Mouse (Mus musculus): ENCODE measurements around the gene Metap1d. TPM values are rescaled to one million over a fixed set of nuclear protein-coding genes. Genes with fewer than 3 reads are reported as not detected.

Metap1d gene
- polyA plus RNA-seq, 1 experiment from 2014 or later, result 34.8 TPM

GRCm38 (mm10) chr2:71499276-71500230 is 46.5 kb downstream of the Metap1d start:
- H3K9ac ChIP-seq (ENCODE audit: low read depth, low read length), result no peak overlapping the region
- ATAC-seq (replicated peaks; ENCODE audit: insufficient number of reproducible peaks, low FRiP score, low TSS enrichment), result no peak

DNA sequence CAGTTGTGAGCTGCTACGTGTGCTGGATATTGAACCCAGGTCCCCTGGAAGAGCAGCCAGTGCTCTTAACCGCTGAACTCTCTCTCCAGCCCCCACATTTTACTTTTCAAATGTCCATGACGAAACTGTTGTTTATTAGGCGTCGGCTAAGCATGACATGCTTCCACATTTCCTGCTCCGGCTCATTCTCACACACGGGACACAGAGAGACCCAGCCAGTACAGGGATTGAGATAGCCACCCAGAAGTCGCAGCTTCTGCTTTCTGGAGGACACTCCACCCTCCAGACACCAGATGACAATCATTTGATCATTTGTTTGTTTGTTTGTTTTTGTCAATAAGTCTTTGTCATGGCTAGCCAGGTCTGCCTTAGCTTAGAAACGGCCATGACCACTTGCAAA is 51.8 kb downstream of the Metap1d start:
- ATAC-seq (replicated peaks; ENCODE audit: insufficient number of reproducible peaks, low FRiP score, low TSS enrichment), result no peak
- Histone ChIP-seq H3K4me1 (ENCODE audit: control insufficient read depth, insufficient read depth, low read length) (no peaks in the 10 kb centered on the region), H3K36me3 (ENCODE audit: control insufficient read depth, insufficient read depth, low read length) (no peaks in the 10 kb centered on the region), H3K4me3 (ENCODE audit: low read depth, low read length) (no peak overlapping the region), H3K9me3 (replicated peaks; ENCODE audit: control insufficient read depth, low read length) (no peaks in the 10 kb centered on the region), H3K27me3 (ENCODE audit: control insufficient read depth, insufficient read depth, low read length) (no peaks in the 10 kb centered on the region), H3K27ac (ENCODE audit: low read depth, low read length) (no peak overlapping the region), H3K4me2 (no peak overlapping the region), H3K9ac (ENCODE audit: low read depth, low read length) (no peak overlapping the region)
- WGBS (ENCODE audit: insufficient replicate concordance), result 67% methylated on average over 9 of the region's 9 CpGs

More at GRCm38 (mm10) chr2:71499276-71500230, 46.5 kb downstream of the Metap1d start:
- WGBS (ENCODE audit: insufficient replicate concordance), result 77% methylated on average over 16 of the region's 16 CpGs
- Histone ChIP-seq H3K4me3 (ENCODE audit: low read depth, low read length) (no peak overlapping the region), H3K27ac (ENCODE audit: low read depth, low read length) (no peak overlapping the region), H3K9me3 (replicated peaks; ENCODE audit: control insufficient read depth, low read length) (no peaks in the 10 kb centered on the region), H3K36me3 (ENCODE audit: control insufficient read depth, insufficient read depth, low read length) (no peaks in the 10 kb centered on the region), H3K4me1 (ENCODE audit: control insufficient read depth, insufficient read depth, low read length) (0 out of 2 replicates have a peak, but pooled peaks cover 2% of the 10 kb centered on the region), H3K4me2 (no peak overlapping the region), H3K27me3 (ENCODE audit: control insufficient read depth, insufficient read depth, low read length) (no peaks in the 10 kb centered on the region)

- no peak overlapping the region for H3K4me3 ChIP-seq (ENCODE audit: low read depth, low read length)
- 86% methylated on average over 7 of the region's 7 CpGs for WGBS (ENCODE audit: insufficient replicate concordance)
- no peaks in the 10 kb centered on the region for H3K9me3 ChIP-seq (replicated peaks; ENCODE audit: control insufficient read depth, low read length)
- H3K4me1 ChIP-seq (ENCODE audit: control insufficient read depth, insufficient read depth, low read length), result no peaks in the 10 kb centered on the region
- H3K4me2 ChIP-seq, result no peak overlapping the region
- H3K27ac ChIP-seq (ENCODE audit: low read depth, low read length), result no peak overlapping the region
- no peaks in the 10 kb centered on the region for H3K27me3 ChIP-seq (ENCODE audit: control insufficient read depth, insufficient read depth, low read length)
- no peak overlapping the region for H3K9ac ChIP-seq (ENCODE audit: low read depth, low read length)
- ATAC-seq (replicated peaks; ENCODE audit: insufficient number of reproducible peaks, low FRiP score, low TSS enrichment), result no peak
- no peaks in the 10 kb centered on the region for H3K36me3 ChIP-seq (ENCODE audit: control insufficient read depth, insufficient read depth, low read length)
Measured at GRCm38 (mm10) chr2:71511209-71511608, 58.1 kb downstream of the Metap1d start.

GRCm38 (mm10) chr2:71512326-71512725 is 59.2 kb downstream of the Metap1d start:
- no peak for ATAC-seq (replicated peaks; ENCODE audit: insufficient number of reproducible peaks, low FRiP score, low TSS enrichment)
- Histone ChIP-seq H3K9ac (ENCODE audit: low read depth, low read length) (no peak overlapping the region), H3K4me1 (ENCODE audit: control insufficient read depth, insufficient read depth, low read length) (no peaks in the 10 kb centered on the region), H3K27me3 (ENCODE audit: control insufficient read depth, insufficient read depth, low read length) (no peaks in the 10 kb centered on the region), H3K27ac (ENCODE audit: low read depth, low read length) (no peak overlapping the region), H3K36me3 (ENCODE audit: control insufficient read depth, insufficient read depth, low read length) (no peaks in the 10 kb centered on the region), H3K4me2 (no peak overlapping the region), H3K4me3 (ENCODE audit: low read depth, low read length) (no peak overlapping the region), H3K9me3 (replicated peaks; ENCODE audit: control insufficient read depth, low read length) (no peaks in the 10 kb centered on the region)
- 79% methylated on average over 9 of the region's 9 CpGs for WGBS (ENCODE audit: insufficient replicate concordance)

DNA sequence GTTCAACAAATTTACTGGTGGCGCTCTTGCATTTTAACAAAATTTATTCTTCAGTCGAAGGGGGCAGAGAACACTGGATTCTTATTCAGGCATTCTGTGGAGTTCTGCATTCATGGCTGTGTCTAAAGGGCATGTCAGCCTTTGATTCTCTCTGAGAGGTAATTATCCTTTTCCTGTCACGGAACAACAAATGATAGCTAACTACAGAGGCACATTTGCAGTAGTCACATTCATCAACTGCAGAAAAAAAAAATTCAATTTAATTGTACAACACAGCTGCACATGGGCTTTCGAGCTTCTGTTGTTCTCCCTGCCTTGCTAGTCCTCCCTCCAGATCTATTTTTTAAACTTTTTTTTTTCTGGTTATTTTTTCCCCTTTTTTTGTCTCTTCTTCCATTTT is 63.9 kb downstream of the Metap1d start:
- Histone ChIP-seq H3K27me3 (ENCODE audit: control insufficient read depth, insufficient read depth, low read length) (0 out of 2 replicates have a peak, but pooled peaks cover 3% of the 10 kb centered on the region), H3K4me2 (no peak overlapping the region), H3K27ac (ENCODE audit: low read depth, low read length) (no peak overlapping the region), H3K4me3 (ENCODE audit: low read depth, low read length) (no peak overlapping the region), H3K9ac (ENCODE audit: low read depth, low read length) (no peak overlapping the region), H3K4me1 (ENCODE audit: control insufficient read depth, insufficient read depth, low read length) (no peaks in the 10 kb centered on the region), H3K9me3 (replicated peaks; ENCODE audit: control insufficient read depth, low read length) (no peaks in the 10 kb centered on the region), H3K36me3 (ENCODE audit: control insufficient read depth, insufficient read depth, low read length) (no peaks in the 10 kb centered on the region)
- 72% methylated on average over 4 of the region's 4 CpGs for WGBS (ENCODE audit: insufficient replicate concordance)
- ATAC-seq (replicated peaks; ENCODE audit: insufficient number of reproducible peaks, low FRiP score, low TSS enrichment), result no peak

- H3K36me3 ChIP-seq (ENCODE audit: control insufficient read depth, insufficient read depth, low read length), result no peaks in the 10 kb centered on the region
- no peaks in the 10 kb centered on the region for H3K4me1 ChIP-seq (ENCODE audit: control insufficient read depth, insufficient read depth, low read length)
- H3K27ac ChIP-seq (ENCODE audit: low read depth, low read length), result no peak overlapping the region
- no peak for ATAC-seq (replicated peaks; ENCODE audit: insufficient number of reproducible peaks, low FRiP score, low TSS enrichment)
- 80% methylated on average over 8 of the region's 8 CpGs for WGBS (ENCODE audit: insufficient replicate concordance)
- H3K4me3 ChIP-seq (ENCODE audit: low read depth, low read length), result no peak overlapping the region
- peaks cover 3% of the 10 kb centered on the region; the same call in 1 of the 2 replicates for H3K27me3 ChIP-seq (ENCODE audit: control insufficient read depth, insufficient read depth, low read length)
- H3K9ac ChIP-seq (ENCODE audit: low read depth, low read length), result no peak overlapping the region
- no peak overlapping the region for H3K4me2 ChIP-seq
- no peaks in the 10 kb centered on the region for H3K9me3 ChIP-seq (replicated peaks; ENCODE audit: control insufficient read depth, low read length)
Measured at GRCm38 (mm10) chr2:71517466-71518099, 64.5 kb downstream of the Metap1d start.

DNA sequence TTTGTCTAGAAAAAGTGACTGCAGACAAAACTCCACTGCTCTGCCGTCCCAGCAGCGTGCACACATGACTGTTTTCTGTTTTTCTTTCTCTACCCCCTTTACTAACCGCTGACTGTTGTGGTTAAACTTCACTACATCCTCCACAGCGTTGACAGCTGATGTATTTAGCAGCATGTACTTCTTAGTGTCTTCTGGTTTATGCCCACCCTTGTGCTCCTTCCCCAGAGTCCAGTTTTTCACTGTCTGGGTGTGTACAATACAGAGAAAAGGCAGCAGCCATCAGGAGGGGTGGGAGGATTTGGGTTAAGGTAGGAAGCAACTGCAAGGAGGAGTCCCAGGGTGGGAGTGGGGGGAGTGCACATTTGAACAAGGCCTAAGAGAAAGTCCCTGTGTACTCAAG is 69.8 kb downstream of the Metap1d start:
- 39% methylated on average over 4 of the region's 4 CpGs for WGBS (ENCODE audit: insufficient replicate concordance)
- Histone ChIP-seq H3K36me3 (ENCODE audit: control insufficient read depth, insufficient read depth, low read length) (no peaks in the 10 kb centered on the region), H3K27ac (ENCODE audit: low read depth, low read length) (no peak overlapping the region), H3K9me3 (replicated peaks; ENCODE audit: control insufficient read depth, low read length) (no peaks in the 10 kb centered on the region), H3K4me2 (no peak overlapping the region), H3K4me1 (ENCODE audit: control insufficient read depth, insufficient read depth, low read length) (no peaks in the 10 kb centered on the region), H3K27me3 (ENCODE audit: control insufficient read depth, insufficient read depth, low read length) (peaks cover 51% of the 10 kb centered on the region), H3K9ac (ENCODE audit: low read depth, low read length) (no peak overlapping the region), H3K4me3 (ENCODE audit: low read depth, low read length) (no peak overlapping the region)
- no peak for ATAC-seq (replicated peaks; ENCODE audit: insufficient number of reproducible peaks, low FRiP score, low TSS enrichment)

DNA sequence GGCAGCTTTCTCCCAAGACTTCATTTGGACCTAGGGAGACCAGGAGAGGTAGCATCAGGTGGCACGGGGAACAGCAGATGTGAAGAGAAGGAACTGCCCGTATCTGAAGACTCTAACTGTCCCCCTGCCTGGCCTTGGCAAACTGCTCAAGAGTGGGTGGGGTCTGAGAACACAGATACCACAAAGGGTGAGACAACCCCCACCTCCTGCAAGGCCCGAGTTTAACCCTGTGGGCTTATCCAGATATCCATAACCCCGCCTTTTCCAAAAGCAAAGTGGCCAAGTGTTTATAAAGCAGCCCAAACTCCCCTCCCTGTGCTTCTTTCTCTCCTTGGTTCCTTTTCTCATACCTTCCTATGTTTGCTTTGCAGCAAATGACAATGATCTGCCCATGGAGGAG is 70.4 kb downstream of the Metap1d start:
- ATAC-seq (replicated peaks; ENCODE audit: insufficient number of reproducible peaks, low FRiP score, low TSS enrichment), result no peak
- H3K9me3 ChIP-seq (replicated peaks; ENCODE audit: control insufficient read depth, low read length), result no peaks in the 10 kb centered on the region
- H3K27me3 ChIP-seq (ENCODE audit: control insufficient read depth, insufficient read depth, low read length), result peaks cover 56% of the 10 kb centered on the region

More for the DNA sequence above, 70.4 kb downstream of the Metap1d start:
- no peak overlapping the region for H3K9ac ChIP-seq (ENCODE audit: low read depth, low read length)
- no peak overlapping the region for H3K4me2 ChIP-seq
- H3K4me3 ChIP-seq (ENCODE audit: low read depth, low read length), result no peak overlapping the region
- no peaks in the 10 kb centered on the region for H3K36me3 ChIP-seq (ENCODE audit: control insufficient read depth, insufficient read depth, low read length)
- no peaks in the 10 kb centered on the region for H3K4me1 ChIP-seq (ENCODE audit: control insufficient read depth, insufficient read depth, low read length)
- H3K27ac ChIP-seq (ENCODE audit: low read depth, low read length), result no peak overlapping the region
- 28% methylated on average over 4 of the region's 4 CpGs for WGBS (ENCODE audit: insufficient replicate concordance)

All from heart, embryonic 11.5 days (tissue).